Mouse (Mus musculus) hindbrain, embryonic 10.5 days (tissue): ENCODE results near the gene 1700020N01Rik. TPM values are rescaled to one million over a fixed set of nuclear protein-coding genes. Genes with fewer than 3 reads are reported as not detected.

Source experiments
- DNase-seq: peaks from one replicate; pipeline ENCODE4 v3.0.0-alpha.2; 2017; ENCODE audit warnings: low spot score
- H3K27ac ChIP-seq: fragments of 300-500 bp; sonication (generic); 2 replicates; pipeline ENCODE4 v1.5.1; 2016; ENCODE audit warnings: mild to moderate bottlenecking, moderate library complexity
- H3K27me3 ChIP-seq: fragments of 300-500 bp; sonication (generic); 2 replicates; pipeline ENCODE4 v1.6.1; 2016; ENCODE audit warnings: mild to moderate bottlenecking; ENCODE audit not compliant: poor library complexity, insufficient read depth, severe bottlenecking
- H3K36me3 ChIP-seq: fragments of 300-500 bp; sonication (generic); 2 replicates; pipeline ENCODE4 v1.6.1; 2016; ENCODE audit warnings: mild to moderate bottlenecking, moderate library complexity
- H3K4me1 ChIP-seq: fragments of 300-500 bp; sonication (generic); replicated peaks from 2 replicates; pipeline ENCODE4 v1.6.1; 2016; ENCODE audit warnings: mild to moderate bottlenecking
- H3K4me3 ChIP-seq: fragments of 300-500 bp; sonication (generic); 2 replicates; pipeline ENCODE4 v1.5.1; 2016; ENCODE audit warnings: mild to moderate bottlenecking, moderate library complexity
- H3K9me3 ChIP-seq: fragments of 300-500 bp; sonication (generic); 2 replicates; pipeline ENCODE4 v1.6.1; 2016; ENCODE audit warnings: mild to moderate bottlenecking, moderate library complexity
- WGBS: fragments of 180-500 bp; shearing (Covaris S2); methylation state at CpG from one replicate; pipeline ENCODE4 v1.1.7; 2016; 5-methylcytosine and 5-hydroxymethylcytosine counted together
- polyA plus RNA-seq: library from polyadenylated mRNA; unstranded; fragments of >200 nt; fragmentation: Nextera tagmentation; extraction: Ambion mirVana; gene quantifications from 2 replicates; pipeline ENCODE4 v1.2.1, GENCODE M21; 2016

The 1700020N01Rik gene
- polyA plus RNA-seq, 1 experiment from 2014 or later: not detected

- DNase-seq: no peak
- H3K4me3 ChIP-seq: no peak overlapping the region
- no peaks in the 10 kb centered on the region for H3K9me3 ChIP-seq
- H3K27me3 ChIP-seq: no peaks in the 10 kb centered on the region
- no peaks in the 10 kb centered on the region for H3K36me3 ChIP-seq
- H3K4me1 ChIP-seq: peaks cover 11% of the 10 kb centered on the region
- no peak overlapping the region for H3K27ac ChIP-seq
- 77% methylated on average over 2 of the region's 2 CpGs for WGBS
Measured at GRCm38 (mm10) chr10:21609583-21609982, 16.6 kb downstream of the 1700020N01Rik start.

DNA sequence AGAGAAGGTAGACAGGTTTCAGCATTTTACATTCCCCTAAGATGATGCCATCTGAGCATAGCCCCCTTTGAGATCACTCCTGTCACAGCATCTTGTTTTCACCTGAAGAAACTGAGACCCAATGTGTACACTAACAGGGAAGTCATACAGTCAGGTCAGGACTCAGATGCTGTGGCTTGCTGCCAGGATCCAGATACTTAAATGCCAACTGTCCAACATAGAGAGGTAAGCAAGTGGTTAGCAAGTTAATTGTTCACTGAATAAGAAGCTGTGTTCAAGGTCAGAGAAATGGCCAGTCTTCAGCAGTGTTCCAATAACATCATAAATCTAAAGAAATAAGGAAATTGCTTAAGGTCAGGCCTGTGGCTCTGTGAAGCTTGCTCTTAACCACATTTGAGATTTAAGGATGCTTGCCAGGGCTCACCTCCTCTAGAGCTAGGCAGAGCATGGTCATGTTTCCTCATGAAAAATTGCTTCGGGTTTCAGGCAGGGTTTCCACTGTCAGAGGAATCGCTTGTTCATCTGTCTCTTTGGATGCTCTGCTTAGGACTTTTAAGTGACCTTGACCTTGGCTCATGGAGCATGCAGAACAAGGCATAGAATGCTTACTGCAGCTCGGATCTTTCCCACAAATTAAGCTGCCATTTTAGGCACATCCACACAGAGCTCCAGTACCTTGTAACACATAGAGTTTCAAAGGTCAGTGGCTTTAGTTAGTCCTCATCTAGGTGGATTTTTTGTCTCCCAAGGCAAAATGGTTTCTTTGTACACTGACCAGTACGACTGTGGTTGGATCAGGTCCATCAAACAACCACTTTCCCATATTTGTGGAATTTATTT, 20.3 kb downstream of the 1700020N01Rik start:
- no peak for DNase-seq
- Histone ChIP-seq H3K36me3 (no peaks in the 10 kb centered on the region), H3K27me3 (no peaks in the 10 kb centered on the region), H3K4me1 (no peaks in the 10 kb centered on the region), H3K4me3 (no peak overlapping the region), H3K9me3 (no peaks in the 10 kb centered on the region), H3K27ac (no peak overlapping the region)
- 81% methylated on average over 4 of the region's 4 CpGs for WGBS

DNA sequence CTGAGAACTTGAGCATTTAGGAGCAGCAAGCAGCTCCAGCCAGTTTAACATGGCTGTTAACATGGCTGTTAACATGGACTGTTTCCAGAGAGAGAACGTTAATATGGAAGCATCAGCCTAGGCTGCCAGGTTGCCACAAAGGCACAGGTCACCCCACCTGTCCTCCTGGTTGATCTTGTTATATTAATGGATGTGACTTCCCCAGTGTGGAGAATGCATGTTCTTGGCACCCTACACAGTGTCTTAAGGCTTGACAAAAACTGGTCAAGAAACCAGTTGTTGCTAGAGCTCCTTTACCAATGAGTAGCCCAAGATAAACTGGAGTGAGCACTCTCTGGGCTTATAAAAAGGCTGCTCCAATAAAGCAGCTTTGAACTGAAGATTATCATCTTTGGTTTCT, 21.6 kb downstream of the 1700020N01Rik start:
- WGBS: 94% methylated on average over 1 of the region's 1 CpGs
- Histone ChIP-seq H3K4me1 (no peaks in the 10 kb centered on the region), H3K4me3 (no peak overlapping the region), H3K27ac (no peak overlapping the region), H3K36me3 (no peaks in the 10 kb centered on the region), H3K27me3 (no peaks in the 10 kb centered on the region), H3K9me3 (no peaks in the 10 kb centered on the region)
- no peak for DNase-seq

DNA sequence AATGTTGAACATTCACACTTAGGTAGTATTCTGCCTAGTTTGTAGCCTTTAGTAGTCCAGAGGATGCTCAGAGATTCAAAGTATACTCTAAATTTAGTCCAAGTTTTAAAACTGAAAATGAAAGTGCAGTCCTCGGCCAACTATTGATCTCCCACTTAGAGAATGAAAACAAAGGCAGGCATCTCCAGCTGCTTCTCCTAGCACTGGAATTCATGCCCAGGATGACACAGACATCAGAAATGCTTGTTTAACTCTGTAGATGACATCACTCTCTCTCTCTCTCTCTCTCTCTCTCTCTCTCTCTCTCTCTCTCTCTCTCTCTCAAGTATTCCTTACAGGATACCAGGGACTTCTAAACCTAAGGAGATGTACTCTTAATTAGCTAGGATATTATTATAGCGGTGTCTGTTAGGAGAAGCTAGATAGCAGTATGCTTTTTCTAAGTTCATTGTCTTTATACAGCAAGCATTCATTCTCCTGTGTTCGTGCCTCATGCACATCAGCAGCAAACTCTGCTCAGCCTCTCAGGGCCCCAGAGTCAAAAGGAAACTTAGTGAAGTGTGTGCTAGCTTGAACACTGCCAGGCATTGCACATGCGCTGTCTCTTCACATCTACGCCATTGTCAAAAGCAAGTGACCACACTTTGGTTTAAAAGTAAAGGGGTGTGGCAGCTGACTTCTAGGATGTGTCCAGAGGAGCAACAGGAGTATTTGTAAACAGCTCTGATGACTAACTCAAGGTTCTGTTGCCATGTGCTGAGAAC, 26.0 kb downstream of the 1700020N01Rik start:
- 86% methylated on average over 5 of the region's 5 CpGs for WGBS
- Histone ChIP-seq H3K4me3 (no peak overlapping the region), H3K9me3 (no peaks in the 10 kb centered on the region), H3K27ac (no peak overlapping the region), H3K36me3 (no peaks in the 10 kb centered on the region), H3K27me3 (no peaks in the 10 kb centered on the region), H3K4me1 (no peaks in the 10 kb centered on the region)
- no peak for DNase-seq

- Histone ChIP-seq H3K9me3 (no peaks in the 10 kb centered on the region), H3K27ac (no peak overlapping the region), H3K36me3 (no peaks in the 10 kb centered on the region), H3K4me1 (no peaks in the 10 kb centered on the region), H3K27me3 (no peaks in the 10 kb centered on the region), H3K4me3 (no peak overlapping the region)
- no peak for DNase-seq
- 92% methylated on average over 7 of the region's 7 CpGs for WGBS
Measured at GRCm38 (mm10) chr10:21622065-21622464, 29.1 kb downstream of the 1700020N01Rik start.

DNA sequence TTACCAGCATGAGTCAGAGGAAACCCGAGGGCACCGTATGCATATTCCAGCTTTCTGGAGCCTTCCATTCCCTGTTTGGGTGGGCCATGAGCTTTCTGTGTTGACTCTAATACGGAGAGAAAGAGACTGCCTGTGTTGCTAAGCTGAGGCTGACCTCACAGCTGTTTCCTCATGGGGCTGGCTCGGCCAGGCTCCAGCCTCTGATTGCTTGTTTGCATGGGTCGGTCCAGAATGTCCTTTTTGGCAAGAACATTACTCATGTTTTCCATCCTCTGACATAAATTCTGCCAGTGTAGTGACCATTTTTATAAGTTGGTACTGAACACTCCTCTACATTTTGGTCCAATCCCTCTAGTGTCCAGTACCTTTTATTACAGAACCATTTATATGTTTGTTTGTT, 35.6 kb downstream of the 1700020N01Rik start:
- no peak for DNase-seq
- 78% methylated on average over 5 of the region's 5 CpGs for whole genome bisulfite sequencing
- Histone ChIP-seq H3K36me3 (no peaks in the 10 kb centered on the region), H3K4me1 (no peaks in the 10 kb centered on the region), H3K9me3 (no peaks in the 10 kb centered on the region), H3K4me3 (no peak overlapping the region), H3K27me3 (no peaks in the 10 kb centered on the region), H3K27ac (no peak overlapping the region)

DNA sequence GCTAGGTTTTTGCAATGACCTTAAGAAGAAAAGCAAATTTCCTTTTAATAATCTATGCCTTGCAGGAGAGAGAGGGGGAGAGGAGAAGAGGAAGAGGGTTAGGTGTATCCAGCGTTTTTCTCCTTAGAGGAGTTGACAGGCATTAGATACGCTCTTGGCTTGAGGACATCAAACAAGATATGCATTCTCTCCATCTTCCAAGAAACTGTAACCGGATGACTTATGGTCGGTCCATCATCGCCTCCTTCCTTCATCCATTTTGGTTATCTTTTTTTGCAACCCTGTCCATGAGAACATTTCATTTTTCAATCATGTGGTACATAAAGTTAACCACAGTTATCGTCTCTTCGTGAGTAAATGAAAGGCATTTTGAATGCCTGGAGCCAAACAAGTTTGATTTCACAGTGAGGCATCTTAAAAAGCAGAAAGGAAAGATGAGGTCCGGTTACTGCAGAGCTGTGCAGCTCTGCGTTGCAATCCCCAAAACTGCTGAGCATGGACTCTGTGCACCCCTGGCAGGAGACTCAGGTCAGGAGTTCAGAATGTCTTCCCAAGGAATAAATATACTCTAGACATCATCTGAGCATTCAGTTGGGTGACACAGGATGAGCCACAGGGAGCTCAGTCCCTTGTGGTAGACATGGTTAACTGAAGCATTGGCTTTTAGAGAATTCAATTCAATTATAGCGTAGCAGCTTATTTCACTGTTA, 36.2 kb downstream of the 1700020N01Rik start:
- Histone ChIP-seq H3K36me3 (no peaks in the 10 kb centered on the region), H3K4me1 (no peaks in the 10 kb centered on the region), H3K4me3 (no peak overlapping the region), H3K27me3 (no peaks in the 10 kb centered on the region), H3K9me3 (no peaks in the 10 kb centered on the region), H3K27ac (no peak overlapping the region)
- WGBS: 90% methylated on average over 10 of the region's 10 CpGs
- DNase-seq: no peak

DNA sequence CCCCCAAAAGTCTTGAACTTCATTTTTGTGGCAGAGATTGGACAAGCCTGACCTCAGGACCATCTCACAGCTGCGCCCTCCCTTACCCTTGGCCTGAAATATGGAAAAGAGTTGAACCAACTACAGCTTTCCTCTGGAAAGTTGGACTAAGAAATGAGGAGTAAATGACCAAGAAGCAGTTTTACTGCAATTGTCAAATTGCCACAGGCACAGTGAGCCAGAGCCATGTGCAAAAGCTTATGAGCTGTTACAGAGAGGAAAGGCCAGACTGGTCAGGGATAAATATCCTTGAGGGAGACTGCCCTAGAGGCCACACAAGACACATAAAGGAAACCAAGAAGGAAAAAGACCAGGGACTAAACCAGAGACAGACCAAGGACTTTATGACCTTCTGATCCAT, 38.5 kb downstream of the 1700020N01Rik start:
- Histone ChIP-seq H3K27ac (no peak overlapping the region), H3K4me3 (no peak overlapping the region), H3K4me1 (0 out of 2 replicates have a peak, but pooled peaks cover under 1% of the 10 kb centered on the region), H3K27me3 (no peaks in the 10 kb centered on the region), H3K9me3 (no peaks in the 10 kb centered on the region), H3K36me3 (no peaks in the 10 kb centered on the region)
- WGBS: 91% methylated on average over 1 of the region's 1 CpGs
- no peak for DNase-seq

- DNase-seq: no peak
- Histone ChIP-seq H3K9me3 (no peaks in the 10 kb centered on the region), H3K4me3 (no peak overlapping the region), H3K27me3 (no peaks in the 10 kb centered on the region), H3K36me3 (no peaks in the 10 kb centered on the region), H3K27ac (no peak overlapping the region), H3K4me1 (0 out of 2 replicates have a peak, but pooled peaks cover 4% of the 10 kb centered on the region)
- 71% methylated on average over 5 of the region's 5 CpGs for WGBS
Measured at GRCm38 (mm10) chr10:21632687-21633086, 39.7 kb downstream of the 1700020N01Rik start.

GRCm38 (mm10) chr10:21635988-21636710, 43.2 kb downstream of the 1700020N01Rik start:
- WGBS: 82% methylated on average over 4 of the region's 4 CpGs
- Histone ChIP-seq H3K27me3 (no peaks in the 10 kb centered on the region), H3K9me3 (no peaks in the 10 kb centered on the region), H3K27ac (no peak overlapping the region), H3K4me3 (no peak overlapping the region), H3K36me3 (no peaks in the 10 kb centered on the region), H3K4me1 (0 out of 2 replicates have a peak, but pooled peaks cover 4% of the 10 kb centered on the region)
- DNase-seq: no peak

DNA sequence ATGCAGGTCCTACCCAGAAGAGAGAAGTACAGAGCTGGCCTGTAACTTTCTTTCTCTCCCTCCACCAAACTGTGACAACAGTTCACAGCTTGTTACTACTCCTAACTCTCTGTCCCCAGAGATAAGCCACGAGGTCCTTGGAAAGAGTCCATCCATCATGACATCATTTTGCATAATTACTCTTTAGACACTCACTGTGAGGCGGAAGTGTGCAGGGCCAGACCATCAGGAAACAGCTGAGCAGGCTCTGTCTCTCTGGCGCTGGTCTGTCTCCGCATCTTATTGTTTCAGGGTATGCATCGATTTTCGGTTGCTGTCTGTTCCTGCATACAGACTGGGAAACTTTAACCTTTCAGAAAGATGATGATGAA, 43.8 kb downstream of the 1700020N01Rik start:
- Histone ChIP-seq H3K27me3 (no peaks in the 10 kb centered on the region), H3K4me3 (no peak overlapping the region), H3K27ac (no peak overlapping the region), H3K9me3 (no peaks in the 10 kb centered on the region), H3K36me3 (no peaks in the 10 kb centered on the region), H3K4me1 (0 out of 2 replicates have a peak, but pooled peaks cover 4% of the 10 kb centered on the region)
- DNase-seq: no peak
- WGBS: 70% methylated on average over 6 of the region's 6 CpGs

DNA sequence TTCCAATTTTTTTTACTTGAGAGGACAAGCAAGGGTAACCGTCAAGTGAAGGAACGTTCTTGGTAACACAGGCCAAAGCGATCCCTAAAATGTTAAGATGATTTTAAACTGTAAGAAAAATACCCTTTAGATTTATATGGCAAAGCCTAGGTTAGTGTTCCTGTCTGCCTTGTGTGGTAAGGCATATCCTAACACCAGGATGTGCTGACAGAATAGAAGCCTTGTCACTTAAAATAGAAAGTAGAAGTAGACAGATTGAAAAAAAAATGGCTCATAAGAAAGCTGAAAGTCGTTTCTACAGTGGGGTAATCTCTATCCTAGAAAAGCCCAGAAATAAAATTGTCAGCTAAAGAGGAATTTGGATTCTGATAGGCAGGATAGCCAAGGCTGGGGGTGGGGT, 58.4 kb downstream of the 1700020N01Rik start:
- Histone ChIP-seq H3K27me3 (no peaks in the 10 kb centered on the region), H3K36me3 (no peaks in the 10 kb centered on the region), H3K9me3 (no peaks in the 10 kb centered on the region), H3K4me1 (no peaks in the 10 kb centered on the region), H3K27ac (no peak overlapping the region), H3K4me3 (no peak overlapping the region)
- WGBS: 89% methylated on average over 4 of the region's 4 CpGs
- DNase-seq: no peak
